Mouse (Mus musculus) neural tube, embryonic 11.5 days (tissue): ENCODE measurements around the gene Etnk1. TPM values are rescaled to one million over a fixed set of nuclear protein-coding genes. Genes with fewer than 3 reads are reported as not detected.
"Not testable (repeated sequence)": the region's sequence is repeated elsewhere in the genome, so short reads cannot be mapped to it uniquely, and the experiment has no call there.

ENCODE experiments used
- ATAC-seq: fragments of 200-750 bp; cut with Nextera tagmentation; 2 replicates; pipeline ENCODE4 v1.8.0; 2017; ENCODE audit warnings: moderate number of reproducible peaks, mild to moderate bottlenecking, moderate TSS enrichment, moderate library complexity; ENCODE audit not compliant: insufficient read depth, low FRiP score, low TSS enrichment
- DNase-seq: peaks from one replicate; pipeline ENCODE4 v3.0.0-alpha.2; 2015; ENCODE audit warnings: low spot score
- H3K27ac ChIP-seq: fragments of 300-500 bp; sonication (generic); 2 replicates; pipeline ENCODE4 v1.5.1; 2014; ENCODE audit warnings: low read depth, mild to moderate bottlenecking, low read length
- H3K27me3 ChIP-seq: fragments of 300-500 bp; sonication (generic); 2 replicates; pipeline ENCODE4 v1.6.1; 2014; ENCODE audit warnings: mild to moderate bottlenecking, low read length, mixed read lengths; ENCODE audit not compliant: control insufficient read depth, insufficient read depth
- H3K36me3 ChIP-seq: fragments of 300-500 bp; sonication (generic); 2 replicates; pipeline ENCODE4 v1.6.1; 2014; ENCODE audit warnings: mild to moderate bottlenecking, low read length, moderate library complexity, mixed read lengths; ENCODE audit not compliant: control insufficient read depth, insufficient read depth
- H3K4me1 ChIP-seq: fragments of 300-500 bp; sonication (generic); 2 replicates; pipeline ENCODE4 v1.6.1; 2014; ENCODE audit warnings: low read length, mixed read lengths; ENCODE audit not compliant: control insufficient read depth, insufficient read depth
- H3K4me2 ChIP-seq: fragments of 300-500 bp; sonication (generic); 2 replicates; pipeline ENCODE4 v1.6.1; 2014; ENCODE audit warnings: low read depth, mild to moderate bottlenecking, moderate library complexity
- H3K4me3 ChIP-seq: fragments of 300-500 bp; sonication (generic); 2 replicates; pipeline ENCODE4 v1.5.1; 2014; ENCODE audit warnings: low read depth, low read length
- H3K9ac ChIP-seq: fragments of 300-500 bp; sonication (generic); 2 replicates; pipeline ENCODE4 v1.6.1; 2014; ENCODE audit warnings: mild to moderate bottlenecking, low read length
- H3K9me3 ChIP-seq: fragments of 300-500 bp; sonication (generic); 2 replicates; pipeline ENCODE4 v1.6.1; 2016; ENCODE audit warnings: low read length; ENCODE audit not compliant: control insufficient read depth
- WGBS: fragments of 180-500 bp; shearing (Covaris S2); extraction: QIAGEN DNeasy Blood & Tissue Kit; methylation state at CpG from one replicate; pipeline ENCODE4 v1.1.7; 2014; 5-methylcytosine and 5-hydroxymethylcytosine counted together
- polyA plus RNA-seq: library from polyadenylated mRNA; unstranded; fragments of >200 nt; fragmentation: Nextera tagmentation; extraction: Ambion mirVana; gene quantifications from 2 replicates; pipeline ENCODE4 v1.2.1, GENCODE M21; 2014

Etnk1 gene
- polyA plus RNA-seq, 1 experiment from 2014 or later = 35.0 TPM

- no peaks in the 10 kb centered on the region for H3K9me3 ChIP-seq
- H3K27ac ChIP-seq = no peak overlapping the region
- no peaks in the 10 kb centered on the region for H3K4me1 ChIP-seq
- no peaks in the 10 kb centered on the region for H3K36me3 ChIP-seq
- ATAC-seq = no peak
- WGBS = 95% methylated on average over 13 of the region's 13 CpGs
- no peak for DNase-seq
- H3K27me3 ChIP-seq = no peaks in the 10 kb centered on the region
- H3K4me3 ChIP-seq = no peak overlapping the region
- H3K4me2 ChIP-seq = no peak overlapping the region
- H3K9ac ChIP-seq = no peak overlapping the region
Measured at GRCm38 (mm10) chr6:143135097-143135496, 31.9 kb upstream of the Etnk1 start.

- H3K36me3 ChIP-seq = no peaks in the 10 kb centered on the region
- no peaks in the 10 kb centered on the region for H3K27me3 ChIP-seq
- H3K9ac ChIP-seq = no peak overlapping the region
- DNase-seq (no peak), ATAC-seq (no peak)
- no peak overlapping the region for H3K4me3 ChIP-seq
- 95% methylated on average over 7 of the region's 7 CpGs for WGBS
- no peaks in the 10 kb centered on the region for H3K9me3 ChIP-seq
- H3K4me2 ChIP-seq = no peak overlapping the region
- H3K27ac ChIP-seq = no peak overlapping the region
- no peaks in the 10 kb centered on the region for H3K4me1 ChIP-seq
Measured at GRCm38 (mm10) chr6:143136688-143137087, 30.3 kb upstream of the Etnk1 start.

- Histone ChIP-seq H3K4me2 (no peak overlapping the region), H3K9me3 (no peaks in the 10 kb centered on the region), H3K4me1 (no peaks in the 10 kb centered on the region), H3K36me3 (no peaks in the 10 kb centered on the region), H3K4me3 (no peak overlapping the region), H3K27me3 (no peaks in the 10 kb centered on the region), H3K9ac (no peak overlapping the region), H3K27ac (no peak overlapping the region)
- WGBS = 73% methylated on average over 5 of the region's 5 CpGs
- no peak for DNase-seq
- no peak for ATAC-seq
Measured at GRCm38 (mm10) chr6:143137341-143137740, 29.7 kb upstream of the Etnk1 start.

GRCm38 (mm10) chr6:143139417-143139816 lies 27.6 kb upstream of the Etnk1 start:
- DNase-seq (no peak), ATAC-seq (no peak)
- WGBS = 80% methylated on average over 2 of the region's 2 CpGs

GRCm38 (mm10) chr6:143140884-143141283 lies 26.1 kb upstream of the Etnk1 start:
- H3K36me3 ChIP-seq = no peaks in the 10 kb centered on the region
- no peak overlapping the region for H3K4me3 ChIP-seq
- H3K27ac ChIP-seq = no peak overlapping the region
- H3K27me3 ChIP-seq = no peaks in the 10 kb centered on the region
- DNase-seq = no peak
- no peak overlapping the region for H3K9ac ChIP-seq
- no peak for ATAC-seq
- 82% methylated on average over 9 of the region's 9 CpGs for WGBS
- H3K4me1 ChIP-seq = no peaks in the 10 kb centered on the region
- H3K4me2 ChIP-seq = no peak overlapping the region
- H3K9me3 ChIP-seq = no peaks in the 10 kb centered on the region

More at GRCm38 (mm10) chr6:143139417-143139816, 27.6 kb upstream of the Etnk1 start:
- Histone ChIP-seq H3K27me3 (no peaks in the 10 kb centered on the region), H3K9me3 (no peaks in the 10 kb centered on the region), H3K4me2 (no peak overlapping the region), H3K4me1 (no peaks in the 10 kb centered on the region), H3K4me3 (no peak overlapping the region), H3K9ac (no peak overlapping the region), H3K36me3 (no peaks in the 10 kb centered on the region), H3K27ac (no peak overlapping the region)

GRCm38 (mm10) chr6:143141624-143142592 lies 25.1 kb upstream of the Etnk1 start:
- H3K27ac ChIP-seq, H3K4me1 ChIP-seq, H3K27me3 ChIP-seq, H3K9me3 ChIP-seq, H3K4me2 ChIP-seq, H3K4me3 ChIP-seq, H3K9ac ChIP-seq, DNase-seq, H3K36me3 ChIP-seq, ATAC-seq: not testable (repeated sequence)
- WGBS = 74% methylated on average over 10 of the region's 10 CpGs

- DNase-seq = no peak
- Histone ChIP-seq H3K27me3 (no peaks in the 10 kb centered on the region), H3K36me3 (no peaks in the 10 kb centered on the region), H3K27ac (no peak overlapping the region), H3K9me3 (no peaks in the 10 kb centered on the region), H3K4me1 (no peaks in the 10 kb centered on the region), H3K4me2 (no peak overlapping the region), H3K9ac (no peak overlapping the region), H3K4me3 (no peak overlapping the region)
- 91% methylated on average over 4 of the region's 4 CpGs for WGBS
- no peak for ATAC-seq
Measured at GRCm38 (mm10) chr6:143142861-143143260, 24.2 kb upstream of the Etnk1 start.

- no peaks in the 10 kb centered on the region for H3K4me1 ChIP-seq
- H3K27ac ChIP-seq = no peak overlapping the region
- H3K27me3 ChIP-seq = no peaks in the 10 kb centered on the region
- H3K4me2 ChIP-seq = peak overlapping the region; percentile 49
- H3K36me3 ChIP-seq = no peaks in the 10 kb centered on the region
- H3K4me3 ChIP-seq = no peak overlapping the region
- 82% methylated on average over 9 of the region's 9 CpGs for WGBS
- ATAC-seq = no peak
- no peak overlapping the region for H3K9ac ChIP-seq
- no peak for DNase-seq
- no peaks in the 10 kb centered on the region for H3K9me3 ChIP-seq
Measured at GRCm38 (mm10) chr6:143143321-143143720, 23.7 kb upstream of the Etnk1 start.

GRCm38 (mm10) chr6:143143775-143144273 lies 23.2 kb upstream of the Etnk1 start:
- WGBS = 17% methylated on average over 19 of the region's 19 CpGs
- no peaks in the 10 kb centered on the region for H3K36me3 ChIP-seq
- no peak; the same call in 1 of the 2 replicates for ATAC-seq
- peak overlapping the region; percentile 49 for H3K4me2 ChIP-seq
- no peak overlapping the region for H3K27ac ChIP-seq
- peak; percentile 20 for DNase-seq
- no peaks in the 10 kb centered on the region for H3K9me3 ChIP-seq
- H3K27me3 ChIP-seq = no peaks in the 10 kb centered on the region
- H3K4me1 ChIP-seq = no peaks in the 10 kb centered on the region
- peak overlapping the region; percentile 25 for H3K4me3 ChIP-seq
- H3K9ac ChIP-seq = peak overlapping the region; percentile 46
